Mouse (Mus musculus) neural tube, embryonic 11.5 days (tissue): ENCODE data around the gene Ppil6. TPM values are rescaled to one million over a fixed set of nuclear protein-coding genes. Genes with fewer than 3 reads are reported as not detected.

ENCODE experiments used
- ATAC-seq: fragments of 200-750 bp; cut with Nextera tagmentation; 2 replicates; pipeline ENCODE4 v1.8.0; 2017; ENCODE audit warnings: moderate number of reproducible peaks, mild to moderate bottlenecking, moderate TSS enrichment, moderate library complexity; ENCODE audit not compliant: insufficient read depth, low FRiP score, low TSS enrichment
- DNase-seq: peaks from one replicate; pipeline ENCODE4 v3.0.0-alpha.2; 2015; ENCODE audit warnings: low spot score
- H3K27ac ChIP-seq: fragments of 300-500 bp; sonication (generic); 2 replicates; pipeline ENCODE4 v1.5.1; 2014; ENCODE audit warnings: low read depth, mild to moderate bottlenecking, low read length
- H3K27me3 ChIP-seq: fragments of 300-500 bp; sonication (generic); 2 replicates; pipeline ENCODE4 v1.6.1; 2014; ENCODE audit warnings: mild to moderate bottlenecking, low read length, mixed read lengths; ENCODE audit not compliant: control insufficient read depth, insufficient read depth
- H3K36me3 ChIP-seq: fragments of 300-500 bp; sonication (generic); 2 replicates; pipeline ENCODE4 v1.6.1; 2014; ENCODE audit warnings: mild to moderate bottlenecking, low read length, moderate library complexity, mixed read lengths; ENCODE audit not compliant: control insufficient read depth, insufficient read depth
- H3K4me1 ChIP-seq: fragments of 300-500 bp; sonication (generic); 2 replicates; pipeline ENCODE4 v1.6.1; 2014; ENCODE audit warnings: low read length, mixed read lengths; ENCODE audit not compliant: control insufficient read depth, insufficient read depth
- H3K4me2 ChIP-seq: fragments of 300-500 bp; sonication (generic); 2 replicates; pipeline ENCODE4 v1.6.1; 2014; ENCODE audit warnings: low read depth, mild to moderate bottlenecking, moderate library complexity
- H3K4me3 ChIP-seq: fragments of 300-500 bp; sonication (generic); 2 replicates; pipeline ENCODE4 v1.5.1; 2014; ENCODE audit warnings: low read depth, low read length
- H3K9ac ChIP-seq: fragments of 300-500 bp; sonication (generic); 2 replicates; pipeline ENCODE4 v1.6.1; 2014; ENCODE audit warnings: mild to moderate bottlenecking, low read length
- H3K9me3 ChIP-seq: fragments of 300-500 bp; sonication (generic); 2 replicates; pipeline ENCODE4 v1.6.1; 2016; ENCODE audit warnings: low read length; ENCODE audit not compliant: control insufficient read depth
- WGBS: fragments of 180-500 bp; shearing (Covaris S2); extraction: QIAGEN DNeasy Blood & Tissue Kit; methylation state at CpG from one replicate; pipeline ENCODE4 v1.1.7; 2014; 5-methylcytosine and 5-hydroxymethylcytosine counted together
- polyA plus RNA-seq: library from polyadenylated mRNA; unstranded; fragments of >200 nt; fragmentation: Nextera tagmentation; extraction: Ambion mirVana; gene quantifications from 2 replicates; pipeline ENCODE4 v1.2.1, GENCODE M21; 2014

Gene Ppil6
- polyA plus RNA-seq, 1 experiment from 2014 or later: 0.58 TPM

- Histone ChIP-seq H3K4me3 (no peak overlapping the region), H3K9me3 (no peaks in the 10 kb centered on the region), H3K4me2 (no peak overlapping the region), H3K4me1 (no peaks in the 10 kb centered on the region), H3K27me3 (no peaks in the 10 kb centered on the region), H3K27ac (no peak overlapping the region), H3K36me3 (peaks cover 8% of the 10 kb centered on the region), H3K9ac (no peak overlapping the region)
- DNase-seq (no peak), ATAC-seq (no peak)
- WGBS: 24% methylated on average over 2 of the region's 2 CpGs
Observed at GRCm38 (mm10) chr10:41460501-41460900, 29.7 kb upstream of the Ppil6 start.

DNA sequence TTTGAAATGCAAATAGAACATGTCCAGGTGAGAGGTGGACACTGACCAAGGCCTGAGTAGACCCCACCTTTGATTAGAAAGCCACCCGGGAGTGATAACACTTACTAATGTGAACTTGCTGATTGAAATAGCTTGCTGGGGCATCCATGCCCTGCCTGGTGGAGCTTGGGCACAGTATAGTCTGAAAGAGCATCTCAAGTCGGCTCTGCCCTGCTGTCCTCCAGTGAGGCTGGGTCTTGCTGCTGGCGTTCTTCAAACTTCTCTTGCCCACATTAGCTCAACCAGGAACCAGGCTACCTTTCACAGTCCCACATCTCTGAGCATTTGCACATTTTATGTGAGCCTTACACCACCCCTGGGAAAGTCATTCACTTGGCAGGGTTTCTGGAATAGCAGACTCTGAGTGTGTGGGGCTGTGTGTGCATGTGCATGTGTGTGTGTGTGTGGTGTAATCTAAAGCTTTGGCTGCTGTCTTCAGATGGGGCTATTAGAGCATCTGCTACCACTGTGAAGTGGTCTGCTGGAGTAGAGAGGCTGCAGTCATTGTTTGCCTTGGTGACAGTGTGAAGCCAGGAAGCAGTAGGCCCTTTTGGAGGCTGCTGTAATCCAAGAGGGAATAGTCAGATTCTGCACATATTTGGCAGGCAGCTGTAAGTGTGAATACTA is 29.0 kb upstream of the Ppil6 start:
- Histone ChIP-seq H3K4me3 (no peak overlapping the region), H3K4me2 (no peak overlapping the region), H3K27me3 (no peaks in the 10 kb centered on the region), H3K36me3 (peaks cover 6% of the 10 kb centered on the region), H3K4me1 (no peaks in the 10 kb centered on the region), H3K27ac (no peak overlapping the region), H3K9me3 (no peaks in the 10 kb centered on the region), H3K9ac (no peak overlapping the region)
- ATAC-seq (no peak), DNase-seq (no peak)
- WGBS: 78% methylated on average over 3 of the region's 3 CpGs

DNA sequence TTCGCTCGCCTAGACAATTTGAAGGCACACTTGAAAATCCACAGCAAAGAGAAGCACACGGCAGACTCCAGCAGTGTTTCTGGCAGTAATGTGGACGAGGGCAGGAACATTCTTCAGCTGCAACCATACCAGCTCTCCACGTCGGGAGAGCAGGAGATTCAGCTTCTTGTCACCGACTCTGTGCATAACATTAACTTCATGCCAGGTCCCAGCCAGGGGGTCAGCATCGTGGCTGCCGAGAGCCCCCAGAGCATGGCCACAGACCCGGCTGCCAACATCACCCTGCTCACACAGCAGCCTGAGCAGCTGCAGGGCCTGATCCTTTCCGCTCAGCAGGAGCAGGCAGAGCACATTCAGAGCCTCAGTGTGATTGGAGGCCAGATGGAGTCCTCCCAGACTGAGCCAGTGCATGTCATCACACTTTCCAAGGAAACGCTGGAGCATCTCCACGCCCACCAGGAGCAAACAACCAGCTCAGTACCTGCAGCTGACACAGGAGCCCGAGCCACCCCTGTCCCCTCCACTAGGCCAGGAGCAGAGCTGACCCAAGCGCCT is 25.8 kb upstream of the Ppil6 start:
- H3K9me3 ChIP-seq: no peaks in the 10 kb centered on the region
- H3K4me3 ChIP-seq: no peak overlapping the region
- ATAC-seq (no peak), DNase-seq (no peak)
- H3K27ac ChIP-seq: no peak overlapping the region
- H3K27me3 ChIP-seq: no peaks in the 10 kb centered on the region
- H3K9ac ChIP-seq: no peak overlapping the region
- no peak overlapping the region for H3K4me2 ChIP-seq
- 39% methylated on average over 15 of the region's 15 CpGs for WGBS
- peaks cover 4% of the 10 kb centered on the region for H3K36me3 ChIP-seq
- H3K4me1 ChIP-seq: no peaks in the 10 kb centered on the region

DNA sequence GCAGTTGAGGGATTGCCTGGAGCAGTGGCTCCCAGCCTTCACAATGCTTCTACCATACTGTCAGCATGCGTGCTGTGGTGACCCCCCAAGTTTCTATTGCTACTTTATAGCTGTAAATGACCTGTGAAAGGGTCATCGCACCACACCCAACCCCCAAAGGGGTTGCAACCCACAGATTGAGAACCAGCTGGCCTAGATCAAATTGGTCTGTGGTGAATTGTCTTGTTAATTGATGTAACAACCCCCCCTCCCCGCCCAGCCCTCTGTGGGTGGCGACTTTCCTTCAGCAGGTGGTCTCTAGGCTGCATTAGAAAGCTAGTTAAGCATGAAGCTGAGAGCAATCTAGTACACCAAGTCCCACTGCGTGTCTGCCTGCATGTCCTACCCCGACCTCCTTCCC is 22.9 kb upstream of the Ppil6 start:
- no peaks in the 10 kb centered on the region for H3K9me3 ChIP-seq

GRCm38 (mm10) chr10:41470693-41471092 is 19.5 kb upstream of the Ppil6 start:
- WGBS: 88% methylated on average over 3 of the region's 3 CpGs
- H3K27ac ChIP-seq: no peak overlapping the region
- no peak overlapping the region for H3K9ac ChIP-seq
- H3K4me2 ChIP-seq: no peak overlapping the region
- H3K4me1 ChIP-seq: 0 out of 2 replicates have a peak, but pooled peaks cover under 1% of the 10 kb centered on the region
- no peak overlapping the region for H3K4me3 ChIP-seq
- DNase-seq: no peak
- no peak for ATAC-seq
- H3K27me3 ChIP-seq: no peaks in the 10 kb centered on the region
- H3K36me3 ChIP-seq: no peaks in the 10 kb centered on the region
- H3K9me3 ChIP-seq: no peaks in the 10 kb centered on the region

More for the DNA sequence above, 22.9 kb upstream of the Ppil6 start:
- Histone ChIP-seq H3K36me3 (peaks cover 4% of the 10 kb centered on the region; the same call in 1 of the 2 replicates), H3K4me3 (no peak overlapping the region), H3K4me2 (no peak overlapping the region), H3K27ac (no peak overlapping the region), H3K4me1 (no peaks in the 10 kb centered on the region), H3K9ac (no peak overlapping the region), H3K27me3 (no peaks in the 10 kb centered on the region)
- 18% methylated on average over 6 of the region's 6 CpGs for WGBS
- DNase-seq (no peak), ATAC-seq (no peak)

DNA sequence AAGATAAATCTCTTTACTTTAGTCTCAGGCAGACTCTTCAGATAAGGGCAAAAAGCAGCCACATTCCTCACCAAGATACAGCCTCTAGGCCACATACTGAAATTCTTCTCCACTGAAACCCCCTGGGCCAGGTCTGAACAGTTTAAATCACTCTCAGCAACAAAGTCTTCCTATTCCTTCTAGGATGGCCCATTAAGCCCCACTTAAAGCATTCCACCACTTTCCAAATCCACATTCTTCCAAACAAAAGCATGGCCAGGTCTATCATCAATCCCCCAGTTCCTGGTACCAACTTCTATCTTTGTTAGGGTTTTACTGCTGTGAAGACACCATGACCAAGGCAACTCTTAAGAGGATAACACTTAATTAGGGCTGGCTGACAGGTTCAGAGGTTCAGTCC is 17.7 kb upstream of the Ppil6 start:
- Histone ChIP-seq H3K36me3 (no peaks in the 10 kb centered on the region), H3K4me3 (no peak overlapping the region), H3K27ac (no peak overlapping the region), H3K4me1 (peaks cover 7% of the 10 kb centered on the region; the same call in 1 of the 2 replicates), H3K4me2 (no peak overlapping the region), H3K27me3 (no peaks in the 10 kb centered on the region), H3K9me3 (no peaks in the 10 kb centered on the region), H3K9ac (no peak overlapping the region)
- DNase-seq (no peak), ATAC-seq (no peak)

GRCm38 (mm10) chr10:41472962-41473481 is 17.2 kb upstream of the Ppil6 start:
- Histone ChIP-seq H3K4me3 (no peak overlapping the region), H3K9me3 (no peaks in the 10 kb centered on the region), H3K36me3 (no peaks in the 10 kb centered on the region), H3K27me3 (no peaks in the 10 kb centered on the region), H3K27ac (no peak overlapping the region), H3K9ac (no peak overlapping the region), H3K4me2 (no peak overlapping the region), H3K4me1 (peaks cover 10% of the 10 kb centered on the region)
- WGBS: 77% methylated on average over 5 of the region's 5 CpGs
- DNase-seq: no peak
- ATAC-seq: no peak

GRCm38 (mm10) chr10:41473782-41474468 is 16.3 kb upstream of the Ppil6 start:
- H3K36me3 ChIP-seq: no peaks in the 10 kb centered on the region
- H3K4me2 ChIP-seq: no peak overlapping the region
- H3K27me3 ChIP-seq: no peaks in the 10 kb centered on the region
- DNase-seq: no peak
- no peak overlapping the region for H3K4me3 ChIP-seq
- no peaks in the 10 kb centered on the region for H3K9me3 ChIP-seq
- H3K9ac ChIP-seq: no peak overlapping the region
- WGBS: 85% methylated on average over 6 of the region's 6 CpGs
- ATAC-seq: no peak
- H3K4me1 ChIP-seq: peaks cover 12% of the 10 kb centered on the region
- no peak overlapping the region for H3K27ac ChIP-seq
